Mouse (Mus musculus) ES-E14 (cell line): ENCODE data around the gene Lonp2.

Source experiments
- CHD2 ChIP-seq: IDR thresholded peaks from 2 replicates; pipeline ENCODE4 v1.6.1; 2014; ENCODE audit warnings: mild to moderate bottlenecking, low read depth, low read length, inconsistent platforms
- MAFK ChIP-seq: IDR thresholded peaks from 2 replicates; pipeline ENCODE4 v1.6.1; 2014; ENCODE audit warnings: mild to moderate bottlenecking, low read depth, low read length, inconsistent platforms; ENCODE audit not compliant: insufficient read depth
- ZC3H11A ChIP-seq: IDR thresholded peaks from 2 replicates; pipeline ENCODE4 v1.6.1; 2012; ENCODE audit warnings: low read depth, mild to moderate bottlenecking, inconsistent platforms, low read length, borderline replicate concordance
- ZNF384 ChIP-seq: IDR thresholded peaks from 2 replicates; pipeline ENCODE4 v1.6.1; 2012; ENCODE audit warnings: low read depth, low read length, inconsistent platforms

DNA sequence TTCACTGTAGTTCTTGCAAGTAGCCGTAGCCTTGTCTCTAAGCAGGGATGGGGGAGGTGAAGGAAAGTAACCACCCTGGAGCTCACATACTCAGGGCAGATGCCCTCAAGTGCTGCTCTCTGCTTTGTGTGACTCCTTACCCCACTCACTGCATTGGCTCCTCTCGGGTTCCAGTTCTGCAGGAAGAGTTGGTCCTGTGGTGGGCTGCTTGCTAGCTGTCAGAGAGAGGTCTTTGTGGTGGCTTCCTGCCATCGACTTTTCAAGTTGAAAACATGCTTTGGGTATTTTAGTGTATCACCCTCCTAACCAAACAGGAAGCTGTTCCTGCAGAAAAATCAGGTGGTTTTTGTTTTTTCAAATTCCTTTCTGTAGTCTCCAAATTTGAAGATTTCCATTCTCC, 62.8 kb downstream of the Lonp2 start:
- TF ChIP-seq ZNF384 (no peak), ZC3H11A (no peak), MAFK (no peak), CHD2 (no peak)
